Mouse (Mus musculus): ENCODE data around the gene Inip.

DNA sequence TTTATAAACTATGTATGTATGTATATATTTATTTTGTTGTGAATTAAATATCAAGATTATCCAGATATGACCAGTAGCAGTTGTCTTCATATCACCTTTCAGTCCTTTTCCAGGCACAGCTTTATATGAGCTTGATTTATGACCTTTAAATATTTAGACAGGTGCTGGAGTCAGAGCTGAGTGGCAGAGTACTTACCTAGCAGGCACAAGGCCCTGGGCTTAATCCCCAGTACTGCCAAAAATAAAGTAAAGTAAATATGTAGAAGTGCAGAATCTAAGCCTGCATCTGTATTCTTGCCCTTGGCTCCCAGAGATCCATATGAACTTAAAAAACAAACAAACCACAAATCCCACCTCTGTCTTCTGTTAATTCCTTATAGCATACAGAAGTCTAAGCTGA, 12.4 kb downstream of the Inip start:
- TF ChIP-seq TAL1 (conservative IDR thresholded peaks at IDR 0.05; ENCODE audit: low read depth, low read length), result no peak
- no peak for TF ChIP-seq CTCF (IDR thresholded peaks at IDR 0.05; ENCODE audit: low read depth, low read length)
- no peak for TF ChIP-seq GATA1 (IDR thresholded peaks at IDR 0.05; ENCODE audit: borderline replicate concordance, low read length)
- TF ChIP-seq GATA2 (IDR thresholded peaks at IDR 0.05; ENCODE audit: borderline replicate concordance, low read depth, low read length), result no peak
- TF ChIP-seq POLR2AphosphoS5 (IDR thresholded peaks at IDR 0.05; ENCODE audit: insufficient replicate concordance, low read depth, low read length), result no peak

Measured in G1E (cell line).